In genomic region chr9:15238297-15238990, GRCm38 (mm10) we compare ENCODE assay signal across 8 mouse cellular contexts. TPM values are rescaled to one million over a fixed set of nuclear protein-coding genes. Genes with fewer than 3 reads are reported as not detected.
DNase-seq lines count a peak whose midpoint lies in the region; ATAC-seq and TF ChIP-seq lines count a peak whose summit lies in the region.

No protein-coding gene starts in this region.

- H3K36me3 ChIP-seq in testis, adult 2 months (ENCODE audit: control insufficient read depth, insufficient read depth, low read length): no peaks in the 10 kb centered on the region
- H3K36me3 ChIP-seq in forebrain, postnatal 0 days (ENCODE audit: insufficient read depth): no peaks in the 10 kb centered on the region
- H3K36me3 ChIP-seq in liver, embryonic 12.5 days: no peaks in the 10 kb centered on the region

- no peaks in the 10 kb centered on the region for H3K9me3 ChIP-seq in forebrain, postnatal 0 days (ENCODE audit: low read length)
- H3K9me3 ChIP-seq in liver, embryonic 12.5 days (replicated peaks): no peaks in the 10 kb centered on the region

- 0 out of 2 replicates have a peak, but pooled peaks have one; percentile 3 for TF ChIP-seq CTCF in testis, adult 2 months (IDR thresholded peaks at IDR 0.05; ENCODE audit: control insufficient read depth, insufficient read depth, insufficient replicate concordance, low read depth, low read length)
- TF ChIP-seq CTCF in forebrain, postnatal 0 days (IDR thresholded peaks at IDR 0.05; ENCODE audit: low read depth): no peak

- peak overlapping the region; percentile 63; the same call in 1 of the 2 replicates for H3K4me3 ChIP-seq in testis, adult 2 months (ENCODE audit: control insufficient read depth, low read depth, low read length)
- H3K4me3 ChIP-seq in forebrain, postnatal 0 days (ENCODE audit: low read depth, low read length): peak overlapping the region; percentile 51
- peak overlapping the region; percentile 48 for H3K4me3 ChIP-seq in liver, embryonic 12.5 days

- no peak for TF ChIP-seq POLR2A in testis, adult 2 months (IDR thresholded peaks at IDR 0.05; ENCODE audit: control insufficient read depth, low read depth, low read length)

- DNase-seq in testis, postnatal 14 days (ENCODE audit: low spot score): no peak
- no peak for DNase-seq in forebrain, postnatal 0 days
- peak; percentile 37 for DNase-seq in testis, postnatal 10 days (ENCODE audit: low spot score)
- no peak for DNase-seq in layer of hippocampus, postnatal 14 days (ENCODE audit: low spot score in 2 of 2)
- DNase-seq in cerebellum, postnatal 25 days: no peak
- DNase-seq in kidney, adult 18-20 months: no peak

- peak; percentile 4; the same call in 1 of the 2 replicates for ATAC-seq in forebrain, postnatal 0 days
- ATAC-seq in liver, embryonic 12.5 days: no peak

- no peak overlapping the region for H3K27ac ChIP-seq in testis, adult 2 months (ENCODE audit: control insufficient read depth, insufficient read depth, low read depth, low read length)
- no peak overlapping the region for H3K27ac ChIP-seq in forebrain, postnatal 0 days (ENCODE audit: low read depth, low read length)
- H3K27ac ChIP-seq in liver, embryonic 12.5 days: no peak overlapping the region

- H3K4me1 ChIP-seq in testis, adult 2 months (ENCODE audit: control insufficient read depth, insufficient read depth, low read length): peaks cover 12% of the 10 kb centered on the region
- H3K4me1 ChIP-seq in forebrain, postnatal 0 days (ENCODE audit: insufficient read depth): 0 out of 2 replicates have a peak, but pooled peaks cover 4% of the 10 kb centered on the region
- H3K4me1 ChIP-seq in liver, embryonic 12.5 days: peaks cover 24% of the 10 kb centered on the region

- peak overlapping the region; percentile 69 for H3K4me2 ChIP-seq in forebrain, postnatal 0 days (ENCODE audit: low read depth)
- H3K4me2 ChIP-seq in liver, embryonic 12.5 days: peak overlapping the region; percentile 75

- 74% methylated on average over 16 of the region's 16 CpGs for WGBS in forebrain, postnatal 0 days
- WGBS in liver, embryonic 12.5 days (ENCODE audit: insufficient replicate concordance): 59% methylated on average over 16 of the region's 16 CpGs

- H3K27me3 ChIP-seq in testis, adult 2 months (ENCODE audit: control insufficient read depth, insufficient read depth, low read length): no peaks in the 10 kb centered on the region
- no peaks in the 10 kb centered on the region for H3K27me3 ChIP-seq in forebrain, postnatal 0 days (ENCODE audit: insufficient read depth, low read length)
- peaks cover 40% of the 10 kb centered on the region for H3K27me3 ChIP-seq in liver, embryonic 12.5 days (replicated peaks)

- H3K9ac ChIP-seq in forebrain, postnatal 0 days: peak overlapping the region; percentile 68
- H3K9ac ChIP-seq in liver, embryonic 12.5 days: peak overlapping the region; percentile 42; the same call in 1 of the 2 replicates

RNA-seq across cellular contexts. Expression of gene Vstm5, which starts 0.4 kb away (rescaled TPM):
- polyA plus RNA-seq in testis, adult 2 months (2012; rRNA removed): 0.40 and 0.43 TPM in 2 replicates
- 20.2 and 21.6 TPM in 2 replicates for total RNA-seq in forebrain, postnatal 0 days (2014; rRNA removed)
- 13.8 and 18.2 TPM in 2 replicates for polyA plus RNA-seq in forebrain, postnatal 0 days (2015; fragmentation: Nextera tagmentation; extraction: Ambion mirVana)
- polyA plus RNA-seq in liver, embryonic 12.5 days (2016; fragmentation: Nextera tagmentation; extraction: Ambion mirVana): 0.48 and 0.58 TPM in 2 replicates
- total RNA-seq in layer of hippocampus, postnatal 14 days (2021): 1 to 10 TPM; 6.3 to 7.2 TPM

RNA-seq across cellular contexts. Expression of gene Med17, which starts 41.3 kb away (rescaled TPM):
- 12.1 and 17.3 TPM in 2 replicates for polyA plus RNA-seq in testis, adult 2 months (2012; rRNA removed)
- 30.7 and 30.9 TPM in 2 replicates for total RNA-seq in forebrain, postnatal 0 days (2014; rRNA removed)
- polyA plus RNA-seq in forebrain, postnatal 0 days (2015; fragmentation: Nextera tagmentation; extraction: Ambion mirVana): 17.9 and 23.3 TPM in 2 replicates
- 28.0 and 29.2 TPM in 2 replicates for polyA plus RNA-seq in liver, embryonic 12.5 days (2016; fragmentation: Nextera tagmentation; extraction: Ambion mirVana)
- 10 to 100 TPM; 35.4 to 36.7 TPM for total RNA-seq in layer of hippocampus, postnatal 14 days (2021)
